Mouse (Mus musculus) mesoderm, embryonic 11.5 days (tissue): ENCODE measurements around the gene Sema6c.
A peak's percentile ranks its signal among the peaks of the same experiment; 100 is the strongest.
"Not testable (repeated sequence)": the region's sequence is repeated elsewhere in the genome, so short reads cannot be mapped to it uniquely, and the experiment has no call there.

Experiments used
- DNase-seq: peaks from one replicate; pipeline ENCODE4 v3.0.0-alpha.2; 2012; ENCODE audit warnings: low read depth, low spot score

Sema6c gene

GRCm38 (mm10) chr3:95186100-95186499, 25.8 kb downstream of the Sema6c start:
- no peak for DNase-seq

- no peak for DNase-seq
These were observed 26.6 kb downstream of the Sema6c start for GRCm38 (mm10) chr3:95186888-95187287.

- no peak for DNase-seq
These were observed 34.5 kb downstream of the Sema6c start for GRCm38 (mm10) chr3:95194721-95195135.

GRCm38 (mm10) chr3:95195772-95196171, 35.5 kb downstream of the Sema6c start:
- no peak for DNase-seq

- DNase-seq, result no peak
These were observed 38.8 kb downstream of the Sema6c start for GRCm38 (mm10) chr3:95199101-95199500.

GRCm38 (mm10) chr3:95200132-95200531, 39.9 kb downstream of the Sema6c start:
- DNase-seq, result no peak

- DNase-seq, result no peak
These were observed 40.3 kb downstream of the Sema6c start for GRCm38 (mm10) chr3:95200562-95200961.

- no peak for DNase-seq
These were observed 43.6 kb downstream of the Sema6c start for GRCm38 (mm10) chr3:95203880-95204279.

- DNase-seq, result no peak
These were observed 48.0 kb downstream of the Sema6c start for GRCm38 (mm10) chr3:95208286-95208685.

GRCm38 (mm10) chr3:95210585-95210984, 50.3 kb downstream of the Sema6c start:
- DNase-seq, result no peak

- not testable (repeated sequence) for DNase-seq
These were observed 52.8 kb downstream of the Sema6c start for GRCm38 (mm10) chr3:95212889-95213608.

- DNase-seq, result no peak
These were observed 53.3 kb downstream of the Sema6c start for GRCm38 (mm10) chr3:95213609-95213975.

- DNase-seq, result no peak
These were observed 56.5 kb downstream of the Sema6c start for GRCm38 (mm10) chr3:95216655-95217254.

- DNase-seq, result peak; percentile 95
These were observed 57.2 kb downstream of the Sema6c start, which contains the start of gene Gabpb2 for GRCm38 (mm10) chr3:95217255-95218134. TSS of gene Gabpb2 (minus strand) at chr3:95217916.

- no peak for DNase-seq
These were observed 58.3 kb downstream of the Sema6c start for GRCm38 (mm10) chr3:95218466-95219137.

- no peak for DNase-seq
These were observed 62.8 kb downstream of the Sema6c start for GRCm38 (mm10) chr3:95223041-95223440.
